Mouse (Mus musculus): Measurements from ENCODE around the gene Cdyl. TPM values are rescaled to one million over a fixed set of nuclear protein-coding genes. Genes with fewer than 3 reads are reported as not detected.

The Cdyl gene
- polyA plus RNA-seq, 1 experiment from 2014 or later = 11.8 TPM

DNA sequence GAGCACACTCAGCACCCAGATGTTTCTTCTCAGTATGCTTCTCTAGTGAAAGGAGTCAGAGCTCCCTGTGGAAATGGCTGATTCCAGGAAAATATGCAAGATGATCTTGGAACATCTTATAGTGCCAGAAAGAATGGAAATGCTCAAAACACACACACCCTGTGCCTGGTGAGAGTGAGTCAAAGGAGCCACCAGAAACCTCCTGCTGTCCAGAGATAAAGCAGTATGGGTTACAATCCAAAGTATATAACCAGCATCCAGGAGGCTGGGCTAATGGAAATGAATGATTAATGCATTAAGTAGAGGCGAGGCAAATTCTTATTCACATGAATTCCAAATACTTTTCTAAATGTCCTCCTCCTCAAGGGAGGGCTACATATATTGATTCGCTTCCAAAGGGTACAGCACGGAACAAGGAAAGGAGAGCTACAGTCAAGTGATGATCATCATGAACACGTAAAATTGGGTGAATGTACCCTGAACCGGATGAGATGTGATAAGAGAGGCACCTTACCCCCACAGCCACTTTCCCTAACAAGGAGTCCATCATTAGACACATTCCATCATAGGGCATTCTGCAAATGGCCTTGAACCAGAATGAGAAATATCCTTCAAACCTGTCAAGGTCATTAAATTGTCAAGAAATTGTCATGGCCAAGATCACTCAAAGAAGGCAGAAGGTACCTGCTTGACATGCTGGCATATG, 73.4 kb downstream of the Cdyl start:
- 89% methylated on average over 5 of the region's 5 CpGs for WGBS
- no peak for ATAC-seq (ENCODE audit: low FRiP score)
- no peak overlapping the region for H3K4me2 ChIP-seq

DNA sequence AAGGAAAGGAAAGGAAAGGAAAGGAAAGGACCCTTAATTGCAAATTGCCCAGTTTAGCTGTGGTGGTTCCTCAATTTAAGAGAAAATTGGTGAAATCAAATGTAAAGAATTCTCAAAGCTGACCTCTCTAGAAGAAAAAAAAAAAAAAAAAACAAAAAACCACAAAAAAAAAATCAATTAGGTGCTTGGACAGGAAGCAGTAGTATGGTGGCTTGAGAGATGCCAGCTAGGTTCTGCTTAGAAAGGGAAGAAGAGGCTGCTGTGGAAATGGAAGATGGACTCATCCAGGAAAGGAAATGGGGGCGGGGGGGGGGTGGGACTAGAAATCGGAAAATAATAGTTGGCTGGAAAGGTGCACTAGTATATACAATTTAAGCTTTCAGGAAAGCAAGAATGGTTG, 77.9 kb downstream of the Cdyl start:
- Histone ChIP-seq H3K36me3 (ENCODE audit: control insufficient read depth, insufficient read depth, low read length) (no peaks in the 10 kb centered on the region), H3K9ac (ENCODE audit: low read length) (no peak overlapping the region), H3K27me3 (ENCODE audit: control insufficient read depth, insufficient read depth, low read length) (peaks cover 28% of the 10 kb centered on the region), H3K4me1 (ENCODE audit: control insufficient read depth, insufficient read depth, low read length) (peaks cover 5% of the 10 kb centered on the region), H3K4me3 (ENCODE audit: low read depth, low read length) (no peak overlapping the region), H3K4me2 (no peak overlapping the region), H3K9me3 (ENCODE audit: control insufficient read depth, low read length) (no peaks in the 10 kb centered on the region), H3K27ac (ENCODE audit: low read depth, low read length) (no peak overlapping the region)
- DNase-seq (ENCODE audit: low spot score, missing footprints) (no peak), ATAC-seq (ENCODE audit: low FRiP score) (no peak)
- WGBS = 22% methylated on average over 2 of the region's 2 CpGs

More for the DNA sequence above, 73.4 kb downstream of the Cdyl start:
- H3K27me3 ChIP-seq (ENCODE audit: control insufficient read depth, insufficient read depth, low read length) = no peaks in the 10 kb centered on the region; the same call in 1 of the 2 replicates
- no peaks in the 10 kb centered on the region for H3K36me3 ChIP-seq (ENCODE audit: control insufficient read depth, insufficient read depth, low read length)
- H3K9me3 ChIP-seq (ENCODE audit: control insufficient read depth, low read length) = no peaks in the 10 kb centered on the region
- DNase-seq (ENCODE audit: low spot score, missing footprints) = no peak
- no peak overlapping the region for H3K27ac ChIP-seq (ENCODE audit: low read depth, low read length)
- no peak overlapping the region for H3K9ac ChIP-seq (ENCODE audit: low read length)
- no peaks in the 10 kb centered on the region for H3K4me1 ChIP-seq (ENCODE audit: control insufficient read depth, insufficient read depth, low read length)
- H3K4me3 ChIP-seq (ENCODE audit: low read depth, low read length) = no peak overlapping the region

DNA sequence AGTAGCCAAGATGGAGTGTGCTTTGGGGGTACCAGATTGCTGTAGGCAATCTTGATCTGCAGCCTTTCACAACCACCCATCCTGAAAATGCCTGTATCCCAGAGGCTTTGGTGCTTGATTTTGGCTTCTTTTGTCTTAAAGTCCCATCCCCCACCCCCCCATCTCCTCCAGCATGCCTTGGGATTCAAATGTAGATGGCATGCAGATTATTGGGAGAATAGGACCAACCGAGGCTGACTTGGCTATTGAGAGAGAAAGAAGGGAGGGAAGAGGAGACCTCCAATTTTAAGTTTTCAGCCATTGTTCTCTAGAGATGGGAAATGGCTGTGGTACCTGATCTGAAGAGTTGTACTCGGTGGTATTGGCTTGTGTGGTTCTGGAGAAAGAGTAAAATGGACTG, 78.6 kb downstream of the Cdyl start:
- H3K9ac ChIP-seq (ENCODE audit: low read length) = no peak overlapping the region
- no peak overlapping the region for H3K4me2 ChIP-seq
- H3K4me3 ChIP-seq (ENCODE audit: low read depth, low read length) = no peak overlapping the region
- WGBS = 0% methylated on average over 2 of the region's 2 CpGs
- ATAC-seq (ENCODE audit: low FRiP score) (no peak), DNase-seq (ENCODE audit: low spot score, missing footprints) (no peak)
- peaks cover 28% of the 10 kb centered on the region for H3K27me3 ChIP-seq (ENCODE audit: control insufficient read depth, insufficient read depth, low read length)
- H3K4me1 ChIP-seq (ENCODE audit: control insufficient read depth, insufficient read depth, low read length) = peaks cover 10% of the 10 kb centered on the region
- no peak overlapping the region for H3K27ac ChIP-seq (ENCODE audit: low read depth, low read length)
- no peaks in the 10 kb centered on the region for H3K9me3 ChIP-seq (ENCODE audit: control insufficient read depth, low read length)
- no peaks in the 10 kb centered on the region for H3K36me3 ChIP-seq (ENCODE audit: control insufficient read depth, insufficient read depth, low read length)

DNA sequence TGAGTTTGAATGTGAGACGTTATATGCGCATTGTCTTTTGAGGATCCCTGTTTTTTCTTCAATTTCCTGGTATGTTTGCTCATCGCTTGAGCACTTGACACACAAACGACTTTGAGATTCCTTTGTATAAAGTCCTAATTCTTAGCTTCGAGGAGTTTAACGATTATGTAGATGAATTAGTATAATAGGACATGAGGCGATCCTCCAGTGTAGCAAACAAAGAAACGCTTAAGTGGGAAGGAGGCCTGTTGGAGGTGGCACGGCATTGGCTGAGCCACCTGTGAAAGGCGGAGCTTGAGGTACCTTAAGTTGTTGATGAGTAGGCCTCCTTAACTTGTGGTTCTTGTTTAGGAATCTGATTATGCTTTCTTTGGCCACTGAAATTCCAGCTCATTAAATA, 79.8 kb downstream of the Cdyl start:
- no peaks in the 10 kb centered on the region for H3K36me3 ChIP-seq (ENCODE audit: control insufficient read depth, insufficient read depth, low read length)
- H3K4me2 ChIP-seq = no peak overlapping the region
- no peak for ATAC-seq (ENCODE audit: low FRiP score)
- WGBS = 9% methylated on average over 10 of the region's 10 CpGs
- peaks cover 28% of the 10 kb centered on the region for H3K27me3 ChIP-seq (ENCODE audit: control insufficient read depth, insufficient read depth, low read length)
- DNase-seq (ENCODE audit: low spot score, missing footprints) = peak; percentile 85
- H3K9me3 ChIP-seq (ENCODE audit: control insufficient read depth, low read length) = no peaks in the 10 kb centered on the region
- H3K27ac ChIP-seq (ENCODE audit: low read depth, low read length) = no peak overlapping the region
- H3K9ac ChIP-seq (ENCODE audit: low read length) = no peak overlapping the region
- H3K4me3 ChIP-seq (ENCODE audit: low read depth, low read length) = no peak overlapping the region
- peaks cover 10% of the 10 kb centered on the region for H3K4me1 ChIP-seq (ENCODE audit: control insufficient read depth, insufficient read depth, low read length)

DNA sequence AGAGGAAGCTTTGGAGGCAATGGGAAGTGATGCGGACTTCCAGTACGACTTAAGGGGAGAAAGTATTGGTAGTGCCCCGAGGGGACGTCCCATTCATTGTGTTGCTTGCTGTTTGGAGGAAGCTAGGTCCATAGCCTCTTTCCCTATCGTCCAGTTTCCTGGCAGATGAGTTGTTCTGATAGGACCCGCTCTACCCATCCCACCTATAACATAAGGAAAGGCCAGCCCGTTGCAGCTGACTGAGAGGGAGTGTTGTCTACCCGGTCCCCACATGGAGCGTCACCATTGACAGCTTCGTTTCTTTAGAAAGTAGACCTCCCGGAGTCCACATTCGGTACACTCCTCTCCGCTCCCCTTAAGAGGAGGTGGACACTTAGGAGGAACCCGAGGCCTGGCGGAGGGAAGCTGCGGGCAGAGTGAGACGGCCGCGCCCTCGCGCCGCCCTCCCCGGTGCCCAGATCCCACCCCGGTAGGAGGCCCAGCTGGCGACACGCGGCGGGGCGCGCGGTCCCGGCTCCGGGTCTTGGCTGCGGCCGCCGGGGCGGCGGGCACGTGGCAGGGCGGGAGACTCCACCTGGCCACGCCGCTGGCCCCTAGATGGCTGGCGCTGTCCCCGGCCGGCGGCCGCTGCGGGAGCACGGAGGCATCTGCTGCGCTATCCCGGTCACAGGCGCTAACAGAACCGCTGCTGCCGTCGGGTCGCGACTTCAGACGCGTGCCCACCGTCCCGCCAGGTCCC, 80.8 kb downstream of the Cdyl start:
- H3K4me3 ChIP-seq (ENCODE audit: low read depth, low read length) = peak overlapping the region; percentile 89
- H3K9me3 ChIP-seq (ENCODE audit: control insufficient read depth, low read length) = no peaks in the 10 kb centered on the region
- peaks cover 28% of the 10 kb centered on the region for H3K27me3 ChIP-seq (ENCODE audit: control insufficient read depth, insufficient read depth, low read length)
- DNase-seq (ENCODE audit: low spot score, missing footprints) (peak; percentile 94), ATAC-seq (ENCODE audit: low FRiP score) (peak; percentile 79)
- H3K4me1 ChIP-seq (ENCODE audit: control insufficient read depth, insufficient read depth, low read length) = peaks cover 10% of the 10 kb centered on the region
- under 1% methylated on average over 43 of the region's 61 CpGs for WGBS
- no peaks in the 10 kb centered on the region for H3K36me3 ChIP-seq (ENCODE audit: control insufficient read depth, insufficient read depth, low read length)
- H3K4me2 ChIP-seq = peak overlapping the region; percentile 64
- H3K9ac ChIP-seq (ENCODE audit: low read length) = peak overlapping the region; percentile 36; the same call in 1 of the 2 replicates
- H3K27ac ChIP-seq (ENCODE audit: low read depth, low read length) = no peak overlapping the region

DNA sequence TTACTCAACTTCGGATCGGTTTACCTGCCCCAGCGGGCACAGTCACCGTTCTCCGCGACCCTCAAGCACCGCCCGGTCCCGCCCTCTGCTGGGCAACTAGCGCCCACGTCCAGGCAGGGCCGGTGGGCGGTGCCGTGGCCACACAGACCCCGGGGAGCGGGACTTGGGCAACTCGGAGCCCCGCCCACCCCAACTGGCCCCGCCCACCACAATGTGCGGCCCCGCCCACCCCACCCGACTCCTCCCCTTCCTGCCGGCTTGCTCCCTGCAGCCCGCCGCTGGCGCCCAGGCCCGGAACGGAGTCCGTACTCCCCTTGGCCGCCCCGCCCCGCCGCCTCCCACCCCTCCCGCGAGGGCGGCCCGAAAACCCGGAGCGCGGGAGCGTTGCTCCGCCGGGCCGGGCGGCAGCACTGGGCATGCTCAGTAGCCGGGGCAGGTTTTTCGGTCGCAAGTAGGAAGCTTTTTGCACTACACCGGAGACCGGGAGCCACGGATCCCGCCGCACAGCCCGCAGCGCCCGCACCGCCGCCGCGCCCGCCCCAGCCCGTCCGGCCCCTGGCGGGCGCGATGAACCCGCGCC, 81.5 kb downstream of the Cdyl start:
- H3K27ac ChIP-seq (ENCODE audit: low read depth, low read length) = peak overlapping the region; percentile 82
- peaks cover 10% of the 10 kb centered on the region for H3K4me1 ChIP-seq (ENCODE audit: control insufficient read depth, insufficient read depth, low read length)
- ATAC-seq (ENCODE audit: low FRiP score) = peak; percentile 94
- WGBS = 0% methylated on average over 51 of the region's 68 CpGs
- H3K36me3 ChIP-seq (ENCODE audit: control insufficient read depth, insufficient read depth, low read length) = no peaks in the 10 kb centered on the region
- H3K9ac ChIP-seq (ENCODE audit: low read length) = peak overlapping the region; percentile 95
- peak overlapping the region; percentile 89 for H3K4me3 ChIP-seq (ENCODE audit: low read depth, low read length)
- H3K9me3 ChIP-seq (ENCODE audit: control insufficient read depth, low read length) = peaks cover 6% of the 10 kb centered on the region
- H3K27me3 ChIP-seq (ENCODE audit: control insufficient read depth, insufficient read depth, low read length) = peaks cover 28% of the 10 kb centered on the region
- H3K4me2 ChIP-seq = peak overlapping the region; percentile 64
- peak; percentile 98 for DNase-seq (ENCODE audit: low spot score, missing footprints)

DNA sequence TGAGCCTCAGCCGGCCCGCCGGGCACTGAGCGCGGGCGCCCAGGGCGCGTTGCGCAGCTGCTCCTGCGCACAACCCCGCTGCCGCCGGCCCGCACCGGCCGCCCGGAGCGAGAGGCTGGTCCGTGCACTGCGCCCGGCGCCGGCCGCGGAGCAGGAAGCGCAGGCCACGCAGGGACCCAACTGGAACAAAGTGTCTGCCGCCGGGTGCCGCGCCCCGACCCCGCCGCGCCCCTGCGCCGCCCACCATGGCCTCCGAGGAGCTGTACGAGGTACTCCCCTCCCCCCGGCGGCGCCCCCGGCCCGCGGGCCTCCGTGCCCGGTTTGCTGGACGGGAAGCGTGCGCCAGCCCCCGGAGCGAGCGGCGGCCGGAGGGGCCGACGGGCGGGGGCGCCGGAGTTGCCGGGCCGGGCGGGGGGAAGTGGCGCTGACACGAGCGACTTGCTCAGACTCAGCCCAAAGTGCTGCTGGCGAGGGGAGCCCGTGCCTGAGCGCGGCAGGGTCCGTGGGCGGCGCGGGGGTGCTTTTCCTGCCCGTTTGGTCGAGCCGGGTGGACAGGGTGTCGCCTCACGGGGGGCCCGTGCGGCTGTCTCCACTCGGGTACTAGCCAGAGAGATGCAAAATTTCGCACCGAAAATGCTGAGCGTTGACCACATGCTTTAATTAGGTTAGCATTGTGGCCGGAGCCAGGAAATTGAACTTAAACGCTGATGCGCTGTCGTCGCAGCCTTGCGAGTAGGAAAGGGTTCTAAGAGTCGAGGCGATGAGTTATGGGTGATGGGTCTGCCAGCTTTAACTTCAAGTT, 82.2 kb downstream of the Cdyl start:
- ATAC-seq (ENCODE audit: low FRiP score) (peak; percentile 84), DNase-seq (ENCODE audit: low spot score, missing footprints) (peak; percentile 95)
- H3K4me3 ChIP-seq (ENCODE audit: low read depth, low read length) = peak overlapping the region; percentile 89
- peak overlapping the region; percentile 82 for H3K27ac ChIP-seq (ENCODE audit: low read depth, low read length)
- H3K4me2 ChIP-seq = peak overlapping the region; percentile 64
- H3K9ac ChIP-seq (ENCODE audit: low read length) = peak overlapping the region; percentile 95
- H3K4me1 ChIP-seq (ENCODE audit: control insufficient read depth, insufficient read depth, low read length) = peaks cover 10% of the 10 kb centered on the region
- WGBS = under 1% methylated on average over 78 of the region's 93 CpGs
- H3K27me3 ChIP-seq (ENCODE audit: control insufficient read depth, insufficient read depth, low read length) = peaks cover 28% of the 10 kb centered on the region
- H3K9me3 ChIP-seq (ENCODE audit: control insufficient read depth, low read length) = peaks cover 12% of the 10 kb centered on the region
- H3K36me3 ChIP-seq (ENCODE audit: control insufficient read depth, insufficient read depth, low read length) = no peaks in the 10 kb centered on the region

DNA sequence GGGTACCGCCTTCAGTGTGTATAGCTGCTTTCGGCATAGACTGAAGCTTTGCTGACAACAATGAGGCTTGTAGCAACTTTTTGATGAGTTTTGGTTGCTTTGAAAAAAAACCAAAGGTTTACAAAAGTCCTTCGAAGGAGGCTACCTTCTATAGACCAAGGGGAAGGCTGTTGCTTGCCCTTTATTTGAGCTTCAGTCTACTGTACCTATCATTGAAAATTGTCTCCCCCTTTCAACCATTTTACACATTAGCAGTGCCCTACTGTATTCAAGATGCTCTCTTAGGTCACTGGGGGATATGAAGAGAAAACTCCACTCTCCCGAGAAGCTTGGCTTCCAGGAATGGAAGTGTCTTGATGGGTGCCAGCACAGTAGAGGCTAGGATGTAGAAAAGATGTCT, 83.1 kb downstream of the Cdyl start:
- H3K27ac ChIP-seq (ENCODE audit: low read depth, low read length) = no peak overlapping the region
- peak overlapping the region; percentile 64 for H3K4me2 ChIP-seq
- peaks cover 10% of the 10 kb centered on the region for H3K4me1 ChIP-seq (ENCODE audit: control insufficient read depth, insufficient read depth, low read length)
- peaks cover 12% of the 10 kb centered on the region for H3K9me3 ChIP-seq (ENCODE audit: control insufficient read depth, low read length)
- peak overlapping the region; percentile 89 for H3K4me3 ChIP-seq (ENCODE audit: low read depth, low read length)
- WGBS = 50% methylated on average over 4 of the region's 4 CpGs
- no peaks in the 10 kb centered on the region for H3K36me3 ChIP-seq (ENCODE audit: control insufficient read depth, insufficient read depth, low read length)
- ATAC-seq (ENCODE audit: low FRiP score) (no peak), DNase-seq (ENCODE audit: low spot score, missing footprints) (peak; percentile 78)
- peak overlapping the region; percentile 95 for H3K9ac ChIP-seq (ENCODE audit: low read length)
- H3K27me3 ChIP-seq (ENCODE audit: control insufficient read depth, insufficient read depth, low read length) = peaks cover 28% of the 10 kb centered on the region

Measured in midbrain, embryonic 11.5 days (tissue).